Mouse (Mus musculus) adrenal gland (tissue): Measurements from ENCODE around the gene Foxd1.

Experiments
- intact Hi-C: fragments of 180-260 bp; cut with DNase I; formaldehyde crosslinking; loops from one replicate; pipeline ENCODE4 v1.15.1; 2025
- long read RNA-seq, 2 experiments: library from polyadenylated mRNA; unstranded; transcript quantifications; one replicate each; pipeline ENCODE4 v2.0.0; 2020; ENCODE audit warnings: borderline replicate concordance in 1 of 2; ENCODE audit not compliant: insufficient replicate concordance in 1 of 2

The Foxd1 gene
- long read RNA-seq, experiment 1, full-length matches to known transcripts: 1 of 1 reads
- long read RNA-seq, experiment 1, partial matches to known transcripts: 0 of 1 reads
- long read RNA-seq, experiment 1, other reads (novel, unspliced or antisense): 0 of 1 reads
- long read RNA-seq, experiment 2, full-length matches to known transcripts: 1 of 1 reads
- long read RNA-seq, experiment 2, partial matches to known transcripts: 0 of 1 reads
- long read RNA-seq, experiment 2, other reads (novel, unspliced or antisense): 0 of 1 reads

DNA sequence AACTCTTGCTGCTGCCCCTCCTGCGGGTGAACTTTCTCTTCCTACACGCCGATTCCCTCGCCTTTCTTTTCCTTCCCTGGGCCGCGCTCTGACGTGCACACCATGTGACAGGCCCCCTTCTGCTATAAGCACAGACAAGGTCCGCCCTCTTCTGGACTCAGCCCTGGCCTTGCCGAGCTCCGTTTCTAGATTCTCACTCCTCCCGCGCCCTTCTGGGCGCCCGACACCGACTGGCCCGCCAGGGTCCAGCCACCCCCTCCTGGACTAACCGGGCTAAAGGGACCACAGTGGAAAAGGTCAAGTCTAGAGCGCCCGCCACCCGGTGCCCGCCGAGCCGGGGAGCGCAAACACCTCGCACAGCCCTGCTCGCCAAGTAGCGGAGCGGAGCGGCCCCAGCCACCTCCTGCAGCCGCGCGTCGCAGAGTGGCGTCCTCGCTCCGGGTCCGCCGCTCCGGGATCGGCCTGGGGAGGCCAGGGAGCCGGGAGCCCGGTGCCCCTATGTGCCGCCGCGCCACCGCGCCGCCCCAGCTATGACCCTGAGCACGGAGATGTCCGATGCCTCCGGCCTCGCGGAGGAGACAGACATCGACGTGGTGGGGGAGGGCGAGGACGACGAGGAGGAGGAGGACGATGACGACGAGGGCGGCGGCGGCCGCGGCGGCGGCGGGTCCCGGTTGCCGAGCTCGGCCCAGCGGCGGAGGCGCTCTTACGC lies at the start of gene Foxd1:
Gene Foxd1, plus strand, starts transcription at position 153 of the 712 bp plus-strand sequence.
- intact Hi-C loops: loop anchor here (10.0 kb wide), 1 partner anchor 231 kb away; no protein-coding TSS in a partner anchor

DNA sequence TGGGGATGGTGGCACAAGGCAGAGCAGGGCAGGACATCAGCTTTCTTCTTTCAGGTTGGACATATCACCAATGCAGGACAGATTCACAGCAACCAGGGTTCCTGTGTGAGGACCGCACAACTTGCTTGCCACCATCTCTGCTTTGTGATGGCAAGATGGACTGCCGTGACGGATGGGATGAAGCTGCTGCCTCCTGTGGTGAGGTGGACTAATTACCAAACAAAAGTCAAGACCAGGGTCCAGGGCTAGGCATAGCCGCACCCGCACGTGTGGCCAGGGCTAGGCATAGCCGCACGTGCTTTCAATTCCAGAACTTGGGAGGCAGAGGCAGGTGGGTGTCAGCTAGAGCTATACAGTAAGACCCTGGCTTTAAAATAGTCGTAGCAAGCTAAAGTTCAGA lies 48.8 kb upstream of the Foxd1 start:
- intact Hi-C loops: no loop called here

DNA sequence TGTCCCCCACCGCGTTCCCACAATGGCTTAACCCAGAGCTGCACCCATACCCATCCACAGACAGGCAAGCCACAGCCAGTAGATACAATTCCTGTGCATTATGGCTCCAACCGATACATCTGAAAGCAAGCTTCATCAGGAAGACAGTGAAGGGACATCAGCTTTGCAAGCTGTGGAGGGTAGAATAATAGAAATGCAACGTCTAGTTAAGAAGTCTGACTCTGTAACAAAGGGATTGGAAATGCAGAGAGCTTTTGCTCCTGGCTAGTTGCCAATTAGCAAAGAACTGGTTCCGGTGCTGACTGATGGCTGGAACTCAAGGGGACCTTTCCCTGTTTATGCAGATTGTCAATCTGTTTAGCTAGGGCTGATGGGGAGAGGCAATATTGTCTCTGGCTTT lies 47.6 kb upstream of the Foxd1 start:
- intact Hi-C loops: no loop called here

DNA sequence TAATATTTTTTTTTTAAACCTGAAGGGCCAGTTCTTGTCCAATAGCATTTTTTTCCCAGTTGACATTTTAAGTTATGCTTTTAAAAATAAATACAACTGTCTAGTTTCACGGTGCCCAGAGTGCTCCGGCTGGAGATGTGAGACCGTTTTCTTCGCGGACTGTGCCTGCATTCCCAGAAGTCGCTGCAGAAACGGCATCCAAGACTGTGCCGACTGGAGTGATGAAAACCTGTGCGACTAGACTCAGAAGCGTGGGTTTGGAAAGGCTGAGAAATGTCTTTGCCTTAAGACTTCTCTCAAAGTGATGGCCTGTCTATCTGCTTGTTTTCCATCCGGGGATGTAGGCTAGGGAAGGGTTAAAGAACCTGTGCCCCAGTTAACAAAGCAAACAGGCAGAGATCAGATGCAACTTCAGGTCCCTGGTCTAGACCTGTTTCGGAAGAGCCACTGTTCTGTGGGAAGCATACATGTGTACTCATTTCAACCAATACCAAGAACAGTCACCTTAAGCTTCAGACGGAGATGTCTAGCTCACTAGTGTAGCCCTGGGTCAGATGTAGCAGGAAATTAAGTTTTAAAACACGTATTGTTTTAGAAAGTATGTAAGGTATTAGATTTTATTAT lies 47.1 kb upstream of the Foxd1 start:
- intact Hi-C loops: no loop called here

DNA sequence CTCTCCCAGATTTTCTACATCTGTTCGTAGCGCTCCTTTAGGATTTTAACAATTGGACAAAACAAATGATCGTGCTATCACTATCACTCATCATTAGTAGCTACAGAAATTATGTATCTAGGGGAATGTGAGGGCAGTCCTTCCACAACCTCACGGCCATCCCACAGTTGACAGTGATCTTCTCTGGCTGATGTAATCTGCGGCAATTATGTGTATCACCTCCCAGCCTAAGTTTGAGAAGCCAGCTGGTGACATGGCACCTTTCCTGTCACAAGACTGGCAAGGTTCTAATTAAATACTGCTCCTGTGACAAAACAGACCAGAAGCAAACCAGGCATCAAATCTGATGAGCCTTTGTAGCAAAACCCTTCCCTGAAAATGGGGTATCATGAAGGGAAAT lies 46.0 kb upstream of the Foxd1 start:
- intact Hi-C loops: no loop called here

DNA sequence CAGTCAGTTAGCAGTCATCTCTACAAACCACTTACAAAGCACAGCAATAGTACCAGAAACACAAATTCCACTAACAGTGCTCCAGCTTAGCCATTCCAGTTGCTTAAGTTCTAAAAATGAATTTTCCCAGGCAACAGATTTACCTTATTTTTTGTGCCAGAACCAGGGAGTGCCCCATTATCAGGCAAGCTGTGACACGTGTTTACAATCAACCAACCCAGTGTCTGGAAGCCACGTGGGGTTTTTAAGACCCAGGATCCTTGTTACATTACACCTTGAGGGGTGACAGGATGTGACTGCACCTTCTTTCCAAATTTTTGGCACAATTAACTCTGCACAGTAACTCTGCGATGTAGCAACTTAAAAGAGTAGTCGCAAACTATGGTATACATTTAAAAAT lies 45.3 kb upstream of the Foxd1 start:
- intact Hi-C loops: no loop called here

DNA sequence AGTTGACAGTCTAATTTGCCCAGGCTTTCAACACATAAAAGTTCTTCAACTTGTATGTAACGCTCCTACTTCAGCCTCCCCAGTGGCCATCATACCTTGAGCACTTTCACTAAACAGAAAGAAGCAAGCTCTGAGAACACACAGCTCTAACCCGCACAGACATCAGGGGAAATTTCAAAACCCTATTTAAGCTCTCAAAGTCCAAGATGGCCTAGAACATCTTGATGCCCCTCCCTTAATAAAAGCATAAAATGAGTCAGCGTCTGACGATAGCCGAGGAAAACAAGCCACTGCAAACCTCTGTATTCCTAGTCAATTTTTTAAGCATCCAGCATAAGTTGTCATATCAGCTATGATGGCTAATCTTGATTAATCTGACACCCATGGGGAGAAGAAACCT lies 42.4 kb upstream of the Foxd1 start:
- intact Hi-C loops: loop anchor here (5.0 kb wide), 1 partner anchor 39 kb away; no protein-coding TSS in a partner anchor

DNA sequence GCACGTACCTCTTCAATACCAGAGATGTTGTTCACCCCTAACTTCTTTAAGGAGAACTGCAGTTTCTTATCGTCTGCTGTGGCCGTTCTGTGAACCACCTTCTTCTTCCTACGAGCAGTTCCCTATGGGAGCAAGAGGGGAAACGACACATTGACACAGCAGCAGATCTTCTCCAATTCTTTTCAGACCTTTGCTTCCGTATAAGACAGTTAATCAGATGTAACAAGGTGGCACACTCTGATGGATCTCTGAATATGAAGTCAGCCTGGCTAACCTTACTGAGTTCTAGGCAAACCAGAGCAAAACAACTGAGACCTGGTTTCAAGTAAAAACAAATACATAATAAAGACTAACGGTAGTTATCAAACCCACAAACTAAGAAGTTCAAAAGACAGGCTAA lies 40.4 kb upstream of the Foxd1 start:
- intact Hi-C loops: loop anchor here (5.0 kb wide), 1 partner anchor 41 kb away; no protein-coding TSS in a partner anchor

DNA sequence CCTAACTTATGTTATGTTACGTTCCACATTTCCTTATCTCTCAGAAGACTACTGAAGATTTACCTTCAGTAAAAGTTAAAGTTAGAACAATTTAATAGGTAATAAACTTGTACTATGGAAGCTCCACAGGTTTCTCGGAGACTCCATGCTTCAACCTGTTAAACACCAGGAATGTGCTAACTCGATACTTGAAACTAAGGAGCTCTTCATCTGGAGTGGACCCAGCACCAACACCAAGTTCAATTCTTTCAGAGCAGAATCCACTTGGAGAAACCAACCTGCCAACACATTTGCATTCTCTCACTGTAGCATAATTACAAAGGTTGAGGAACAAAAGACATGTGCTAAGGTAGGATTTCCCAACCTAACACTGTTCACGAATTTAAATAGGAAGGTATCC lies 38.9 kb upstream of the Foxd1 start:
- intact Hi-C loops: no loop called here

DNA sequence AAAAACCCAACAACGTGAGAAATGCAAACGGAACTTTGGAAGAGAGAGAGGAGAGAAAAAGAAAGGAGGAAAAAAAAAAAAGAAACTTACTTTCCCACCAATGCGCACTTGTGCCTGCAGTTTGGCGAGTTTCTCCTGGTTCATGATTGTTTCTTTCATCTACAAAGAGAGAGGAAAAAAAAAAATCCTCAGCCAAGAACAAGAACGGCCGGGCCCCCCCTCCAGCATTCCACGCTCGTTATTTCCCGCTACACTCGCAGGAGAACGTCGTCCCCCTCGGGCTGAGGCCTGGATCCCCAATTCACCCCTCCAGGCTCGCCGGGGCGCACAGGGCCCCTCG lies 37.9 kb upstream of the Foxd1 start:
- intact Hi-C loops: no loop called here

DNA sequence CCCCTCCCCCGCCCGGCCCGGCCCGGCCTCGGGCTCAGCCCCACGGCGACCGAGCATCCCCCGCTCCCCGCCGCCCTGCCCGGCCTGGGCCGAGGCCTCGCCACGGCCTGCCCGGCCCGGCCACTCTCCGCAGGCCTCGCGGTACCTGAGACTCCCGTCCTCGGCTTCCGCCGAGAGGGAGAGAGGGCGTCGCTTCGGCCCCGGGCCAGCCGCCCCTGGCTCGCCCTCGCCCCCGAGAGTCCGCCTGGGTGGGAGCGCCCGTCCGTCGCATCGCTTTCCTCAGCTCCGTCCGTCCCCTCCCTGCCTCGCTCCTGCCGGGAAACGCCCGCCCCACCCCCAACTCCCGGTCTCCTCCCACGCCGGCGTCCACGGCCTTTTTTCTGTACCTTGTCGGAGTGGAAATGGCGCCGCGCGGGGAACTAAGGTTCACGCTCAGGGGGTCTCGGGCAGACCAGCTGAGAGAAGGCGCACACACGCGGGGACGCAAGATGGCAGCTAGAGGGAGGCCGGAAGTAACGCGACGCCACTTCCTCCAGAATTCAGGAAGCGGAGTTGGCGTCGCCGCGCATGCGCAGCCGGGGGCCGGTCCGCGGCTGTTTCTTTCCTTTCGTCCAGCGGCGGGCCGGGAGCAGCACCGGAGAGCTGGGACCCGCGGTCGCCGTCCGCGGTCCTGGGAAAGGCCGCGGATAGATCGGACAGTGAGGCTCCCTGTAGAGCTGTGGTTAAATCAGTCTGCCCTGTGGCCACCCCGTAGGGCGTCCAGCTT lies 37.4 kb upstream of the Foxd1 start, which contains the start of gene Btf3:
Gene Btf3, minus strand, starts transcription at position 527 of the 766 bp plus-strand sequence.
- intact Hi-C loops: no loop called here

DNA sequence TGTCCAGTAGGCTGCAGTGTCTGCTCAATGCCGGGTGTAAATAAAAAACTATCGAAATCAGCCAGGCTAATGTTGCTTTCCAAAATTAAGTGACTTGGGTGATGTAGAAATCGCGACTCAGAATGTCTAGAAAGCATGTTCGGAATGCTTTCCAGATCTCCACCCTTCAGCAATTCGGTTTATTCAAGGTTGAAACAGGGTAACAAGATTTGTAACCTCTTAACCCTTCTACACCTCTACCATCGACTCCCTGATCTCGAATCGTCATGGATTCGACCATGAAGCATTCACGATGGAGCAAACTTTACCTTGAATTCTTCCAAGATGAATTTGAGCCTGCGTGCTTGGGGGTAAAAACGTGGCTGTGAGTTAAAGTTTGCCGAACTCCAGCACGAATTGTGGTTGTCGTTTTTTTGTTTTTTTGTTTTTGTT lies 36.8 kb upstream of the Foxd1 start:
- intact Hi-C loops: no loop called here

DNA sequence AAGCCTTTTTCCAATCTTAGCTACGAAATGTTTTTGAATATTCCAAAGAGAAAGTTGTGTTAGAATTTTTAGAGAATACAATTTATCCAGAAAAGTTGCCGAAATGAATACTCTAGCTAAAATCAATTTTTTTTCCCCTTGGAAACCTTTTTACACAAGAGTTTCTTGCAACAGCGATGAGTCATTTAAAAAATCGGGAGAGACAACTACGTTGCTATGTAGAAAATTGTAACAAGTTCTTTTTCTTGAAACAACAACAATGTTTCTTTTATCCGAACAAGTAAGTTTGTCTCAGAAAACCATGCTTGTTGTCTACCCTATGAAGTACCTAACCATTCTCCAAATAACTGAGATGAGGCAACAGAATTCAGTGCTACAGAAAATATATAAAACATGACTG lies 36.1 kb upstream of the Foxd1 start:
- intact Hi-C loops: no loop called here

DNA sequence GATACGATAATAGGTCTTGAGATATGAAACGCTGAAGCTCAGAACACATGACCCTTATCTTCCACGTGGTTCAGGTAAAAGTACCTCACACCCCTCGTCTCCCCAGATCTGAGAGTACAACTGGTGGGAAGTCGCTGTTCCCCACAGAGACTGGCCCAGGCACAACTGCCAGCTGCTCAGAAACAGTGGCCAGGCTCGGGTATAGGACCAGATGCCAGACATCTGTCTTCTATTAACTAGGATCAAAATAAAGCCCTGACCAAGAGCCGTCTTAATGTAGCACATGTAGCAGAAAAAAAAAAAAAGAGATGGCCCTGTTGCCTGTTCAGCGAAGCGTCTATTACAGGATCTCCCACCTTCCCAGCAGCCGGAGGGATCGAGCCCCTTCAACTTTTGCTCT lies 29.0 kb upstream of the Foxd1 start:
- intact Hi-C loops: no loop called here

DNA sequence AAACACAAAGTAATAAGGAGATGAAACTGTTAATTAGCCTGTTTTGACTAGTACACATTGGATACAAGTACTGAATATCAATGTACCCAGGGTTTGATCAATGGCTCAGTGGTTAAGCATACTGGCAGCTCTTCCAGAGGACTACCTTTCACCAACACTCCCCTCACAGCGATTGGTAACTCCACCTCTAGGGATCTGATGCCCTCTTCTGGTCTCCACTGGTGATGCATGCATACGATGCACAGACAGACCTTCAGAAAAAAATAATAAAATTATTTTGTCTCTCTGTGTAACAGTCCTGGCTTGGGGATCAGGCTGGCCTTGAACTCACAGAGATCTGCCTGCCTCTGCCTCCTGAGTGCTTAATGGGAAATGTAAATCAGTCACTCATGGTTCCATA lies 21.9 kb upstream of the Foxd1 start:
- intact Hi-C loops: no loop called here

DNA sequence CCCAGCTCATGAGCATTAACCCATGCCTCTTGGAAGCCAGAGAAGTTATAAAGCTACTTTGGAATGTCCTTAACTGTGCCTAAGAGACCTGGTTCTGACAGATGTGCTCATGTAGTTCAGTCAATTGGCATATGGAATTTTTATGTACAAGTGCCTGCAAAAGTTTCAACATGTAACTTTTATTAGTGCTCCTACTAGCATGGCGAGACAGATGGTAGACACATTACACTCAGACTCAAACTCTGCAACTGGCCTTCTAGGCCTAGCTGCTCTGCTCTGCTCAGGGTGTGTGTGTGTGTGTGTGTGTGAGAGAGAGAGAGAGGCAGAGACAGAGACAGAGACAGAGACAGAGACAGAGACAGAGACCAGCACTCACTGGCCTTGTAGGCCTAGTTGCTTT lies 17.8 kb upstream of the Foxd1 start:
- intact Hi-C loops: no loop called here

DNA sequence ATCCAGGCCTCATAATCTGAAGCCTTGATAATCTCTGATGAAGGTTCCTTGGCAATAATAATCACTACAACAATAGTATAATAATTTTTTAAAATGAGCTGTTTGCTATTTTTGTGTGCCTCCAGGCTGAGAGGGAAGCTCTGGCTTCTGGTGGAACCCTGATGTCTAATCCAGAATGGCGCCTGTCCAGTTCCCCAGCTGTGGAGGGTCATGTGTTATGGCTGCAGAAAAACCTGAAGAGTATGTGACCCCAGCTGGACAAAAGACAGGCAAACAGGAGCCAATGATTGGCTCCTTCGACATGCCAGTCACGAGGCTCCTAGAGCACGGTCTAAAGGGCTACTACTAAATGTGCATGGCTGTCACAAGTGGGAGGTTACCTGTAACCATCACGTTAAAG lies 13.5 kb upstream of the Foxd1 start:
- intact Hi-C loops: no loop called here

DNA sequence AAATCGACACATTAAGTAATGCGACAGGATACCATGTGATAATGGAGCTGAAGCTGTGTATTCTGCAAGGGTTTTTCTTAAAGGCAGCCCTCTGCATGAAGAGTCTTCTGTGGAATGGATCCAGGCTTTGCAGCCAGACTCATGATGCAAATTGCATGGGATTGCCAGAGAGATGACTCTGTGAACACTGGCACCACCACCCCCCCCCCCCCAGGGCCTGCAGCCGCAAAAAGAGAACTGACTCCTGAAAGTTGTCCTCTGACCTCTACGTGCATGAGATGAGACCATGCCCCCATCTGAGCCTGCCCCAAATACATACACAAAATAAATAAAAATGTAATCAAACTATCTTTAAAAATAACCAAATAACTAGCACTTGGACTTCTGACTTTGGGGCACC lies 4.6 kb upstream of the Foxd1 start:
- intact Hi-C loops: no loop called here

DNA sequence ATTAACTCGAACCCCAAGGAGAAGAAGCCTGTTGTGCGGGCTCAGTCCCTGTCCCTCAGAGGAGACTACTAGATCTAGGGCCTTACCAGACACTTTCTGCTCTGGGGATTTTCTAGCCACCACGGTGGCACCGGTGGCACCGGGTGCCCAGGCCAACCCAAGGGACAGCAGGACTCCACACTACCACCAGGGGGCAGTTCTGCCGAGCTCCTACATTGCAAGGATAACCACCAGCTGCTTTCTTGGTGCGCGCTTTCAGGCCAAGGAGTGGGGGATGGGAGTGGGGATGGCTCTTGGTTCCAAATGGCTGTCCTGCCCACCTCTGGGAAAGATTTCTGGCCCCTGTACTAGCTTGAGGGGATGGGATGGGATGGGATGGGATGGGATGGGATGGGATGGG lies 2.5 kb upstream of the Foxd1 start:
- intact Hi-C loops: loop anchor here (10.0 kb wide), 1 partner anchor 233 kb away; no protein-coding TSS in a partner anchor

DNA sequence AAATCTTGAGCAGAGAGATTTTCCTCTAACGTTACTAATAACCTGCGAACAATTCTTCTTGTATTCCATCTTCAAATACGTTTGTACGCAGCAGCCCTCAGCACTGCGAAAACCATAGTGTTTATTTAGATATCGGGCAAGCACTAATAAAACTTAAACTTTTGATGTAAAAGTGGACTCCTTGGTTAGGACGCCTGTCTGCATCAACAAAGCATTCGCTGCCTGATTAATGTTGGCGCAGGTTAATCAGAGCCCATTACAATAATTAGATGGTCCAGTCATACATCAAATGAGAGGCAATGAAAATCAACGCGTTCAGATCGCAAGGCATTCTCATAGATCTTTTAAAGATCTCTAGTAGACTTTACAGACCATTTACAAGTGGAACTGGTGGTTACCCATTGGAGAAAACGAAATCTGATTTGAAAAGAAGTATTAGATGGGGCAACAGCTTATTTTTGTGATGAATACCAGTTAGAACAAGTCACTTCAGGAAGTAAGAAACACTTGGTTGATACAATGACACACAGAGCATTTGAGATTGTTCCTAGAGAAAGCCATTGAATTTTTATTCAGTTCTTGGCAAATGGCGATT lies 1.6 kb upstream of the Foxd1 start:
- intact Hi-C loops: loop anchor here (10.0 kb wide), 1 partner anchor 232 kb away; no protein-coding TSS in a partner anchor

DNA sequence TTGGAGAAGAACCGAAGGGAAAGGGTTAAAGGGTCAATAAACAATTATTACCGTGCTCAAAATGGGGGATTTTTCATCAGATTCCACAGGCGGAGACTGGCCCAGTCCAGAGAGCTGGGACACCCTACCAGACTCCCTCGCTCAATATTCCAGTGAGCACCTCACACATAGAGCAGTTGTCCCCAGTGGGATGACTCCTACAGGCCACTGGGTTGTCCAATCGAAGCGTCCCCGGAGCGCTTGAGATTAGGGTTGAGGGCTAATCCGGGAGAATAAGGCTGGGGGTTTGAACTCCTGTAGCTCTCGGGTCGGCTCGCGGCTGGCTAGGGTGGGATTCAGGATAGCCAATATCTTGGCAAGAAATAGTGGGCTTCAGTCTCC lies 343 bp upstream of the Foxd1 start:
- intact Hi-C loops: loop anchor here (10.0 kb wide), 1 partner anchor 231 kb away; no protein-coding TSS in a partner anchor
